Mouse (Mus musculus) heart, embryonic 13.5 days (tissue): ENCODE results near the gene Tmem160. TPM values are rescaled to one million over a fixed set of nuclear protein-coding genes. Genes with fewer than 3 reads are reported as not detected.

Source experiments
- ATAC-seq: fragments of 200-750 bp; cut with Nextera tagmentation; 2 replicates; pipeline ENCODE4 v1.8.0; 2017; ENCODE audit warnings: moderate TSS enrichment; ENCODE audit not compliant: insufficient number of reproducible peaks, low FRiP score, low TSS enrichment; ENCODE audit errors: extremely low read depth
- H3K27ac ChIP-seq: fragments of 300-500 bp; sonication (generic); replicated peaks from 2 replicates; pipeline ENCODE4 v1.5.1; 2015; ENCODE audit warnings: moderate library complexity, mild to moderate bottlenecking, inconsistent platforms
- H3K27me3 ChIP-seq: fragments of 300-500 bp; sonication (generic); replicated peaks from 2 replicates; pipeline ENCODE4 v1.6.1; 2015; ENCODE audit warnings: mild to moderate bottlenecking, inconsistent platforms
- H3K36me3 ChIP-seq: fragments of 300-500 bp; sonication (generic); 2 replicates; pipeline ENCODE4 v1.6.1; 2015; ENCODE audit warnings: mild to moderate bottlenecking, inconsistent platforms
- H3K4me1 ChIP-seq: fragments of 300-500 bp; sonication (generic); 2 replicates; pipeline ENCODE4 v1.6.1; 2015; ENCODE audit warnings: inconsistent platforms
- H3K4me2 ChIP-seq: fragments of 300-500 bp; sonication (generic); 2 replicates; pipeline ENCODE4 v1.6.1; 2015; ENCODE audit warnings: inconsistent platforms, mild to moderate bottlenecking, moderate library complexity
- H3K4me3 ChIP-seq: fragments of 300-500 bp; sonication (generic); 2 replicates; pipeline ENCODE4 v1.5.1; 2015; ENCODE audit warnings: moderate library complexity, mild to moderate bottlenecking, inconsistent platforms
- H3K9ac ChIP-seq: fragments of 300-500 bp; sonication (generic); 2 replicates; pipeline ENCODE4 v1.6.1; 2015; ENCODE audit warnings: inconsistent platforms, mild to moderate bottlenecking, moderate library complexity
- H3K9me3 ChIP-seq: fragments of 300-500 bp; sonication (generic); 2 replicates; pipeline ENCODE4 v1.6.1; 2016; ENCODE audit warnings: inconsistent platforms
- WGBS: fragments of 180-500 bp; shearing (Covaris S2); methylation state at CpG from one replicate; pipeline ENCODE4 v1.1.7; 2015; ENCODE audit warnings: mixed read lengths; 5-methylcytosine and 5-hydroxymethylcytosine counted together
- polyA plus RNA-seq: library from polyadenylated mRNA; unstranded; fragments of >200 nt; fragmentation: Nextera tagmentation; extraction: Ambion mirVana; gene quantifications from 2 replicates; pipeline ENCODE4 v1.2.1, GENCODE M21; 2015

Tmem160 gene
- polyA plus RNA-seq, result 73.2 and 79.2 TPM in 2 replicates

GRCm38 (mm10) chr7:16452587-16453073 is at the start of gene Tmem160:
TSS of gene Tmem160 (plus strand) at chr7:16452779.
- Histone ChIP-seq H3K27me3 (no peaks in the 10 kb centered on the region), H3K27ac (peak within 1 kb of the TSS; percentile 67)
- peak; percentile 87 for ATAC-seq

GRCm38 (mm10) chr7:16402968-16403948 is 49.3 kb upstream of the Tmem160 start:
- no peak for ATAC-seq
- peak overlapping the region; percentile 100 for H3K9ac ChIP-seq
- peak overlapping the region; percentile 95 for H3K4me3 ChIP-seq
- peak overlapping the region; percentile 92 for H3K4me2 ChIP-seq
- H3K4me1 ChIP-seq, result peaks cover 56% of the 10 kb centered on the region
- H3K27me3 ChIP-seq, result no peaks in the 10 kb centered on the region
- WGBS, result 36% methylated on average over 21 of the region's 21 CpGs
- H3K27ac ChIP-seq, result peak overlapping the region; percentile 100
- peaks cover 11% of the 10 kb centered on the region for H3K36me3 ChIP-seq
- H3K9me3 ChIP-seq, result no peaks in the 10 kb centered on the region

More at GRCm38 (mm10) chr7:16452587-16453073, at the start of gene Tmem160:
- Histone ChIP-seq H3K4me1 (peaks cover 22% of the 10 kb centered on the region), H3K4me3 (peak within 1 kb of the TSS; percentile 82), H3K4me2 (peak within 1 kb of the TSS; percentile 92), H3K9me3 (no peaks in the 10 kb centered on the region), H3K36me3 (peaks cover 27% of the 10 kb centered on the region), H3K9ac (peak within 1 kb of the TSS; percentile 88)
- WGBS, result 1% methylated on average over 29 of the region's 30 CpGs

GRCm38 (mm10) chr7:16404315-16405072 is 48.1 kb upstream of the Tmem160 start:
- Histone ChIP-seq H3K4me3 (peak overlapping the region; percentile 27; the same call in 1 of the 2 replicates), H3K36me3 (peaks cover 14% of the 10 kb centered on the region), H3K9me3 (no peaks in the 10 kb centered on the region), H3K27ac (peak overlapping the region; percentile 93), H3K27me3 (no peaks in the 10 kb centered on the region), H3K4me2 (peak overlapping the region; percentile 61), H3K4me1 (peaks cover 52% of the 10 kb centered on the region), H3K9ac (peak overlapping the region; percentile 68)
- no peak for ATAC-seq
- 77% methylated on average over 3 of the region's 3 CpGs for WGBS

GRCm38 (mm10) chr7:16405073-16405455 is 47.5 kb upstream of the Tmem160 start:
- Histone ChIP-seq H3K4me3 (peak overlapping the region; percentile 27), H3K4me1 (peaks cover 52% of the 10 kb centered on the region), H3K27ac (peak overlapping the region; percentile 93), H3K36me3 (peaks cover 14% of the 10 kb centered on the region), H3K4me2 (peak overlapping the region; percentile 61), H3K9ac (peak overlapping the region; percentile 68), H3K27me3 (no peaks in the 10 kb centered on the region), H3K9me3 (no peaks in the 10 kb centered on the region)
- 39% methylated on average over 2 of the region's 2 CpGs for WGBS
- no peak for ATAC-seq

GRCm38 (mm10) chr7:16405516-16406351 is 46.8 kb upstream of the Tmem160 start:
- Histone ChIP-seq H3K27me3 (no peaks in the 10 kb centered on the region), H3K9ac (peak overlapping the region; percentile 68), H3K4me3 (peak overlapping the region; percentile 27), H3K36me3 (peaks cover 20% of the 10 kb centered on the region), H3K4me2 (peak overlapping the region; percentile 61), H3K27ac (peak overlapping the region; percentile 93), H3K4me1 (peaks cover 52% of the 10 kb centered on the region), H3K9me3 (no peaks in the 10 kb centered on the region)
- peak; percentile 59 for ATAC-seq
- 27% methylated on average over 11 of the region's 11 CpGs for WGBS

GRCm38 (mm10) chr7:16406978-16407377 is 45.6 kb upstream of the Tmem160 start:
- 0 out of 2 replicates have a peak overlapping the region, but pooled peaks have one; percentile 15 for H3K27ac ChIP-seq
- no peak overlapping the region for H3K4me2 ChIP-seq
- H3K36me3 ChIP-seq, result peaks cover 29% of the 10 kb centered on the region
- peaks cover 63% of the 10 kb centered on the region for H3K4me1 ChIP-seq
- H3K9me3 ChIP-seq, result no peaks in the 10 kb centered on the region
- peak overlapping the region; percentile 33; the same call in 1 of the 2 replicates for H3K9ac ChIP-seq
- 66% methylated on average over 3 of the region's 3 CpGs for WGBS
- H3K27me3 ChIP-seq, result no peaks in the 10 kb centered on the region
- no peak for ATAC-seq
- H3K4me3 ChIP-seq, result no peak overlapping the region

GRCm38 (mm10) chr7:16411100-16411499 is 41.5 kb upstream of the Tmem160 start:
- H3K9ac ChIP-seq, result no peak overlapping the region
- peaks cover 52% of the 10 kb centered on the region for H3K36me3 ChIP-seq
- no peak overlapping the region for H3K4me3 ChIP-seq
- no peaks in the 10 kb centered on the region for H3K27me3 ChIP-seq
- WGBS, result 92% methylated on average over 5 of the region's 5 CpGs
- peaks cover 60% of the 10 kb centered on the region for H3K4me1 ChIP-seq
- ATAC-seq, result no peak
- no peak overlapping the region for H3K4me2 ChIP-seq
- peak overlapping the region; percentile 65; the same call in 1 of the 2 replicates for H3K27ac ChIP-seq
- no peaks in the 10 kb centered on the region for H3K9me3 ChIP-seq

- peaks cover 59% of the 10 kb centered on the region for H3K36me3 ChIP-seq
Observed at GRCm38 (mm10) chr7:16412220-16412896, 40.2 kb upstream of the Tmem160 start.

GRCm38 (mm10) chr7:16412930-16413329 is 39.6 kb upstream of the Tmem160 start:
- ATAC-seq, result no peak
- H3K27ac ChIP-seq, result peak overlapping the region; percentile 65
- H3K36me3 ChIP-seq, result peaks cover 62% of the 10 kb centered on the region
- H3K4me2 ChIP-seq, result peak overlapping the region; percentile 11
- H3K9ac ChIP-seq, result peak overlapping the region; percentile 47; the same call in 1 of the 2 replicates
- no peak overlapping the region for H3K4me3 ChIP-seq
- no peaks in the 10 kb centered on the region for H3K27me3 ChIP-seq
- H3K9me3 ChIP-seq, result no peaks in the 10 kb centered on the region
- 53% methylated on average over 2 of the region's 2 CpGs for WGBS
- peaks cover 62% of the 10 kb centered on the region for H3K4me1 ChIP-seq

More at GRCm38 (mm10) chr7:16412220-16412896, 40.2 kb upstream of the Tmem160 start:
- H3K4me1 ChIP-seq, result peaks cover 61% of the 10 kb centered on the region
- WGBS, result 74% methylated on average over 8 of the region's 8 CpGs
- no peaks in the 10 kb centered on the region for H3K27me3 ChIP-seq
- peak overlapping the region; percentile 18 for H3K4me2 ChIP-seq
- H3K9ac ChIP-seq, result 0 out of 2 replicates have a peak overlapping the region, but pooled peaks have one; percentile 47
- no peak overlapping the region for H3K4me3 ChIP-seq
- H3K27ac ChIP-seq, result peak overlapping the region; percentile 65
- peak; percentile 78 for ATAC-seq
- no peaks in the 10 kb centered on the region for H3K9me3 ChIP-seq

- no peaks in the 10 kb centered on the region for H3K27me3 ChIP-seq
- peaks cover 57% of the 10 kb centered on the region for H3K4me1 ChIP-seq
- peak; percentile 56; the same call in 1 of the 2 replicates for ATAC-seq
- no peaks in the 10 kb centered on the region for H3K9me3 ChIP-seq
- H3K4me3 ChIP-seq, result no peak overlapping the region
- H3K9ac ChIP-seq, result no peak overlapping the region
- 73% methylated on average over 3 of the region's 3 CpGs for WGBS
- peak overlapping the region; percentile 43 for H3K27ac ChIP-seq
- peaks cover 78% of the 10 kb centered on the region for H3K36me3 ChIP-seq
- H3K4me2 ChIP-seq, result no peak overlapping the region
Observed at GRCm38 (mm10) chr7:16415426-16415825, 37.2 kb upstream of the Tmem160 start.
